Mouse (Mus musculus): ENCODE data around the gene Ccdc159.

- TF ChIP-seq CTCF (IDR thresholded peaks at IDR 0.05; ENCODE audit: extremely low read depth, insufficient read depth, low read length): no peak
- no peak for TF ChIP-seq POLR2A (IDR thresholded peaks at IDR 0.05; ENCODE audit: extremely low read depth, insufficient read depth, low read length)
Measured at GRCm38 (mm10) chr9:21909474-21910223, 17.6 kb upstream of the Ccdc159 start.

All from cortical plate, adult 2 months (tissue).